Mouse (Mus musculus) CD4-positive naive resting alpha-beta T cell, adult 57 days (primary cell): ENCODE results near the gene Defa37. TPM values are rescaled to one million over a fixed set of nuclear protein-coding genes. Genes with fewer than 3 reads are reported as not detected.

Source experiments
- total RNA-seq: library from RNA; stranded (reverse); gene quantifications from one replicate; pipeline ENCODE4 v1.2.4, GENCODE M21; 2023

Gene Defa37
- not detected for total RNA-seq

DNA sequence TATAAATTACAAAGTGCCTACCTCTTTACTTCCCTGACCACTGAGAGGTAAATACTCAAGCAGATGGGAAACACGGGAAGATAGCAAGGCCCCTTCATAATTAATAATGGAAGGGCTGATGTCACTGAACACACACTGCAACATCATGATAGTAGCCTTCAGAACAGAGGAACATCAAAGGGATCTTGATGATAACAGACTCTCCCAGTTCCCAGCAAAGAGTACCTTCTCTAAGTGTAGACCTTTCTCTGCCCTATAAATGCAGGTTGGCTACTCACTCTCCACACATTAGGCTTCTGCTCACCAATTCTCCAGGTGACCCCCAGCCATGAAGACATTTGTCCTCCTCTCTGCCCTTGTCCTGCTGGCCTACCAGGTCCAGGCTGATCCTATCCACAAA is at the start of gene Defa37:
TSS of gene Defa37 (plus strand) at position 301 of the 400 bp plus-strand sequence.

DNA sequence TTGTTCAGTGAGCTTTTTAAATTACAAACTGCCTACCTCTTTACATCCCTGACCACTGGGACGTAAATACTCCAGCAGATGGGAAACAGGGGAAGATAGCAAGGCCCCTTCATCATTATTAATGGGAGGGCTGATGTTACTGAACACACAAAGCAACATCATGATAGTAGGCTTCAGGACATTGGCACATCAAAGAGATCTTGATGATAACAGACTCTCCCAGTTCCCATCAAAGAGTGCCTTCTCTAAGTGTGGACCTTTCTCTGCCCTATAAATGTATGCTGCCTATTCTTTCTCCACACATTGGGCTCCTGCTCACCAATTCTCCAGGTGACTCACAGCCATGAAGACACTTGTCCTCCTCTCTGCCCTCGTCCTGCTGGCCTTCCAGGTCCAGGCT is 36.5 kb upstream of the Defa37 start, which contains the start of gene Defa32:
TSS of gene Defa32 (plus strand) at position 301 of the 400 bp plus-strand sequence.

DNA sequence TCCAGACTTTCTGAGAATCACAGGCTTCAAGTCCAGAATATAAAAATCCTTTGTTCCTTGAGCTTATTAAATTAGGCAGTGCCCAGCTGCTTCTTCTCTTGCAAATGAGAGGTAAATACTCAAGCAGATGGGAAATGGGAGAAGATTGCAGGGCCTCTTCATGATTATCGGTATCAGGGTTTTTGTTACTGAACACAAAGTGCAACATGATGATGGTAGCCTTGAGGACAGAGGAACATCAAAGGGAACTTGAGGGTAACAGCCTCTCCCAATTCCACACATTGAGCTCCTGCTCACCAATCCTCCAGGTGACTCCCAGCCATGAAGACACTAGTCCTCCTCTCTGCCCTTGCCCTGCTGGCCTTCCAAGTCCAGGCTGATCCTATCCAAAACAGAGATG is 17.5 kb downstream of the Defa37 start, which contains the start of gene Defa28:
TSS of gene Defa28 (plus strand) at position 301 of the 400 bp plus-strand sequence.

DNA sequence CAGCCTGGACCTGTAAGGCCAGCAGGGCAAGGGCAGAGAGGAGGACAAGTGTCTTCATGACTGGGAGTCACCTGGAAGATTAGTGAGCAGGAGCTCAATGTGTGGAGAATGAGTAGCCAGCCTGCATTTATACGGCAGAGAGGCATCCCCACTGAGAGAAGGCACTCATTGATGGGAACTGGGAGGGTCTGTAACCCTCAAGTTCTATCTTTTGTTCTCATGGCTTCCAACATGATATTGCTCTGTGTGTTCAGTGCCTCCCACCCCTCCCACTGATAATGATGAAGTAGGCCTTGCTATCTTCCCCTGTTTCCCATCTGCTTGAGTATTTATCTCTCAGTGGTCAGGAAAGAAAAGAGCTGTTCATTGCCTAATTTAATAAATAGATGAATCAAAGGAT is 29.2 kb downstream of the Defa37 start, which contains the start of gene Gm7861:
TSS of gene Gm7861 (minus strand) at position 101 of the 400 bp plus-strand sequence.

Other genes with a start within 250 kb of the Defa37 start
- gene Defa27, start 249.8 kb upstream of the Defa37 start, total RNA-seq = not detected
- not detected for gene Defa29, start 238.4 kb upstream of the Defa37 start, total RNA-seq
- not detected for gene Defa2, start 186.9 kb upstream of the Defa37 start, total RNA-seq
- not detected for gene Defa33, start 173.6 kb upstream of the Defa37 start, total RNA-seq
- not detected for gene Defa36, start 138.0 kb upstream of the Defa37 start, total RNA-seq
- not detected for gene Gm7849, start 108.8 kb upstream of the Defa37 start, total RNA-seq
- not detected for gene Defa20, start 56.1 kb upstream of the Defa37 start, total RNA-seq
- gene Defa32, start 36.4 kb upstream of the Defa37 start, total RNA-seq = not detected
- not detected for gene Defa28, start 17.6 kb downstream of the Defa37 start, total RNA-seq
- not detected for gene Gm7861, start 29.1 kb downstream of the Defa37 start, total RNA-seq
- gene Defa26, start 52.8 kb downstream of the Defa37 start, total RNA-seq = not detected
- gene Defa17, start 90.4 kb downstream of the Defa37 start, total RNA-seq = not detected
- not detected for gene Defa34, start 100.4 kb downstream of the Defa37 start, total RNA-seq
- gene AY761184, start 138.3 kb downstream of the Defa37 start, total RNA-seq = not detected
- gene Defa24, start 169.1 kb downstream of the Defa37 start, total RNA-seq = not detected